Mouse (Mus musculus) forelimb bud, embryonic 11.5 days (tissue): ENCODE measurements around the gene Epha1.
A peak's percentile ranks its signal among the peaks of the same experiment; 100 is the strongest.

Experiments
- DNase-seq: peaks from one replicate; pipeline ENCODE4 v3.0.0-alpha.2; 2012; ENCODE audit warnings: low read depth, low spot score

The Epha1 gene

GRCm38 (mm10) chr6:42354076-42355019 is 18.7 kb downstream of the Epha1 start:
- DNase-seq = no peak

DNA sequence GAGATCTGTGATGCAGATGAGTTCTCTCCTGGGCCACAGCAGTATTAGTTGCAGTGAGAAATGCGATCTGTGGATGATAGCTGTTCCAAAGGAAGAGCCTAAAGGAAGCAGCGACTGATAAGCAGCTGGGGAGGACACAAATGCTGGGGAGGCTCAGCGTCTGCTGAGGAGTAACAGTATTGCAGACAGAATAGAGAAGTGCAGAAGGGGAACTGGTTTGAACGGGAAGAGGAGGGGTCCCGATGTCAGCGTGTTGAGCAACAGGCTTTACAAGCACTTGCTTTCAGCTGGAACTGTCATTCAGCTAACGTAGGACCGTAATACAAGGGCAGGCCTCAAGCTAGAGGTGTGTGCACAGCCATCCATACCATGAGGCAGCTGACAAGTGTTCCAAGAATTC is 19.9 kb downstream of the Epha1 start:
- no peak for DNase-seq

GRCm38 (mm10) chr6:42352486-42352846 is 20.6 kb downstream of the Epha1 start:
- no peak for DNase-seq

DNA sequence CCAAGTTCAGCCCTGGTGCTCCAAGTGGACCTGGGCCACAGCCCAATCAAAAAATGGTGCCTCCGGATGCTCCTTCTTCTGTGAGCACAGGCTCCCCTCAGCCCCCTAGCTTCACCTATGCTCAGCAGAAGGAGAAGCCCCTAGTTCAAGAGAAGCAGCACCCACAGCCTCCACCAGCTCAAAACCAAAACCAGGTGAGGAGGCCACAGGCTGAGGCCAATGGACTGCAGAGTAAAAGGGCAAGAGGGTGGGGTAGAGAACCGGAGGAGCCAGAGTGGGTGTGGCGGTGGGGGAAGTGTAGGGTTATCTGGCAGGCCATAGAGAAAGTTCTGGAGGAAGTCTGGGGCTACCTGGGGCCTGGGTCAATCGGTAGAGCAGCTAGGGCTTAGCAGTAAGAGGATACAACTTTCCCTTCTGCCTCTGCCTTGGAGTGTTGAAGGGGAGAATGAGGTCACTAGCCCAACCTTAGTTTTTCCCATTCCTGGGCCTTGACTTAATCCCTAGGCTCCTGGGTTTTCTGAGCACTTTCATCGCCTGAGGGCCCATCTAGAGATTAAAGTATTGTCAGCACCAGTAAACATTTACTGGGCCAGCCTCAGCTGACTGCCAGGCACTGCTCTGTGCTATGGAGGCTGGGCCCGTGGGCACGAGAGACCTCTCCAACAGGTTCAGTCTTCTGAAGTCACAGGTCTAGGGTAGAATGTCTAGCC is 21.1 kb downstream of the Epha1 start:
- DNase-seq = no peak

GRCm38 (mm10) chr6:42350968-42351775 is 21.9 kb downstream of the Epha1 start:
- DNase-seq = no peak

- DNase-seq = peak; percentile 79
These were observed 22.8 kb downstream of the Epha1 start for GRCm38 (mm10) chr6:42350021-42350967.

DNA sequence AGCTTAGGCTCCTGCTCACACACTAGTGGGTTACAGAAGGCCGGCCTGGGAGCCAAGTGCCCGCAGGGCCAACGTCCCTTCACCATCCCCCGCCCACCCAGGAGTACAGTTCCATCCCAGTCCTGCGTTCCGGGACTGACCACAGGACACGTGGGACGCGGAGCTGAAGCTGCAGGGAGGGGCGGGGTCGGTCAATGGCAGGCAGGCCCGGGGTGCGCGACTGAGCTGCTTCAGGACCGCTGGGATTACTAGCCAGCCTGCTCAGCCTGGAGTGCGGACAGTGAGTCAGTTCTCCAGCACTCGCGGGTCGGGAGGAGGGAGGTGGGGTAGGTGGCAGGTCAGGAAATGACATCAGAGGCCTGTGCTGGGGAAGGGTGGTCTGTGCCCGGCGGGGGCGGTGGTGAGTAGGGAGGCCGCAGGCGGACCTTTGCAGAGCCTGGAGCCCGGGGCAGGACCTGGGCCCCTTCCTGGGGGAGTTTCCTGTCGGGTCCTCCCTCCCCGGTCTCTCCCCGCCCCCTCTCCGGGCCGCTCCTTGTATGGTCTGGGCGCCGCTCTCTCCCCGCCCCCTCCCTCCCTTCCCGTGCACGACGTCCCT is 23.5 kb downstream of the Epha1 start, which contains the start of gene Zyx:
Gene Zyx, plus strand, starts transcription at position 205 of the 595 bp plus-strand sequence.
- DNase-seq = peak; percentile 91

GRCm38 (mm10) chr6:42349006-42349425 is 24.1 kb downstream of the Epha1 start:
- peak; percentile 52 for DNase-seq

- no peak for DNase-seq
These were observed 24.6 kb downstream of the Epha1 start for GRCm38 (mm10) chr6:42348281-42349005.

DNA sequence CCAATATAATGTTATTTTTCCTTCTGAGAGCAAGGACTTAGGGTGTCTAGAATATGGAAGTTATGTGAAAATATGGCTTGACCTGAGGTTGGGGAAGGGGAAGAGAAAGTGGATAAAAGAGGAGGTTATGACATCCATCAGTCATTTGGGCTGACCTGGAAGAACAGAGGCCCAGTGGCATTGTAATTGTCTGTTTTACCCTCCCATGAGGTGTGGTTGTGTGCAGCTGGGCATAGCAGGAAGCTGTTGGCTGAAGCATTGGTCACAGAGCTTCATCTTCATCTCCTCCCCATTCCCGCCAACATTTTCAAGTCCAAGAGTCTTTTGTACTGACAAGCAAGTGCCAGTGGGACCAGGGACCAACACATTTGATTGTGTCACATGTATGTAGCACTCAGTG is 28.8 kb downstream of the Epha1 start:
- no peak for DNase-seq

GRCm38 (mm10) chr6:42343361-42344120 is 29.5 kb downstream of the Epha1 start:
- DNase-seq = no peak

DNA sequence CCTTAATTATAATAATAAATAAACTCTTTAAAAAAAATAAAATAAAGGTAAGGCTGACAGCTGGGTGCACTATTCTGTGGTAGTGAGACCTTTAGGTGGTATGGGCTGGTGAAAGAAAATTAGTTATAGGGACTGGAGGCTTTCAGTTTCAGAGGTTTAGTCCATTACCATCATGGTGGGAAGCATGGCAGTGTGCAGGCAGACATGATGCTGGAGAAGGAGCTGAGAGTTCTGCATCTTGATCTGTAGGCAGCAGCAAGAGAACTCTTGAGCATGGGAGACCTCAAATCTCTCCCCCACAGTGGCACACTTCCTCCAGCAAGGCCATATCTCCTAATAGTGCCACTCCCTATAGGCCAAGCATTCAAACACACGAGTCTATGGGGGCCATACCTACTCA is 30.9 kb downstream of the Epha1 start:
- no peak for DNase-seq

DNA sequence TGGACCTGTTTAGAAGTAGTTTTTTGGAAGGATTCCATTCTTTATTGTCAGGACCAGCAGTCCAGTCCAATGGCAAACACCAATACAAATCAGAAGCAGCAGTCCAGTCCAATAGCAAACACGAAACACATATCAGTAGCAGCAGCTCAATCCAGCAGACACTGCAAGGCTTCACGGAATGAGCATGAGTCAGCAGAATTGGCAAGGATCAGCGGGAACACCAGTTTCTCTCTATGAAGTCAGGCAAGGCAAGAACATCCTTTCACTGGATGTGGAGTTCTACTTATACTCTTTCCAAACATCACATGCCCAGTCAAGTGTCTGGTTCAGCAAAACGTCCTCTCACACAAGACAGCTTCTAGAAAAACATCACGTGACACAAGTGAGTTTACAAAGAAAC is 33.1 kb downstream of the Epha1 start:
- DNase-seq = no peak

DNA sequence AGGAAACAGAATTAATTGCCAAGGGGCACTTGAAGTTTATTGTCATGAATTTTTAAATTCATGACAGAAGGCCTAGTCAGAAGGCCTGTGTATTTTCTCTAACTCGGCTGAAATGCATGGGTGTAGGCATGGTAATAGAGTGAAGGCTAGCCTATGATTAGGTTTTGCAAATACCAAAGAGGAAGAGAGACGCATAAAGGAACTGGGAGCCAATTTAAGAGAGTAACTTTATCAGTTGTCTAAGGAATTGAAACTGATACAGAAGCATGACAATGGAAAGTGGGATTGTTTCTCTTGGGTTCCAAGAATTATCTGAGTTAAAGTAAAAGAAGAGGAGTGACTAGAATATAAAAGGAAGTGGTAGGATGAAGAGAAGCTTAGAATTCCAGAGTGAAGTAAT is 33.9 kb downstream of the Epha1 start:
- DNase-seq = no peak

DNA sequence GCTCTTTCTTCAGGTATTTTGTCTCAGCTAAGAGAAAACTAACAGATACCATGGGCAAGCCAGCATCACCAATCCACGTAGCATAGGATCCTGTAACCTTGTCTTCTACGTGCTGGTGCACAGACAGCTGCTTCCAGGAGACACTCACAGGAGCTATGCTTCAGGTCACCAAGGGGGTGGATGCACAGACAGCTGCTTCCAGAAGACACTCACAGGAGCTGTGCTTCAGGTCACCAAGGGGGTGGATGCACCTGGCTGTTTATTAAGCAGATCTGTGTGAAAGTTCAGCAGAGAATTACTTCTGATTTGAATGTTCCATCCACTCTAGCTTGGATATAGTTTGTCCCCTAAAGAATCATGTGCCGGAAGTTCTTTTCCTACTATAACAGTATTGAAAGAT is 42.1 kb downstream of the Epha1 start:
- no peak for DNase-seq

DNA sequence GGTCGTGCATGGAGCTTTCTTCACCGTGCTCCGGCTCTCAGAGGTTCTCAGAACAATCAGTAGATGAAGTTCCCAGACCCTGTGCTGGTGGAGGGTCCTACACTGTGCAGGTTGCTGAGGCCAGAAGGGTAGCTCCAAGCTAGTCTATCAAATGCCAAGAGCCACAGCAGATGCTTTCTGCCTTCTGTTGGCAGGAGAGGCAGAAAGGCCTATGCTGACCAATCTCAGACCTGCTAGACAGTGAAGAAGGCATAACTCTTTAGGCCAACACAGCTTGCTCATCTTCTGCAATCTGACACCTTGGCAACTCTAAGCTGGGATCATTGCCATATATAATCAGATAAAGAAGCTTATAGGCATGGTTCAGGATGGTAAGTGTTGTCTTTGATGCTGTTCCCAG is 42.9 kb downstream of the Epha1 start:
- DNase-seq = no peak

GRCm38 (mm10) chr6:42328757-42329156 is 44.3 kb downstream of the Epha1 start:
- DNase-seq = no peak

DNA sequence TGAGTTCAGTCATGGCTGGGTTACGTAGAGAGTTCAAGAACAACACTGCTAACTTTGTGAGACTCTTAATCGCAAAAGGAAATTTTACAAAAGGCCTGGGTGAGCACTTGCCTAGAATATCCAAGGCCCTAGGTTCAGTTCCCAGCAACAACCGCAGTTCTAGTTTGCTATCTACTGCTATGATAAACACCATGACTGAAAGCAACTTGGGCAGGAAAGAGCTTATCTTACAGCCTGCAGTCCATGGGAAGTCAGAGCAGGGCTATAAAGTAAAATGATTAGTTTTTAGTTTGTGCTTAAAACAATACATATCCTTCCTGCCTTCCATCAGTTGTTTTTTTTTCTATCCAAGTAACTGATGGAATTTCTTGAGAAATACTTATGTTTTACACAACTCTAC is 46.6 kb downstream of the Epha1 start:
- no peak for DNase-seq

GRCm38 (mm10) chr6:42325268-42325609 is 47.8 kb downstream of the Epha1 start:
- DNase-seq = peak; percentile 79
